Mouse (Mus musculus): ENCODE measurements around the gene Necab2. TPM values are rescaled to one million over a fixed set of nuclear protein-coding genes. Genes with fewer than 3 reads are reported as not detected.

The Necab2 gene
- polyA plus RNA-seq, 1 experiment, result not detected

DNA sequence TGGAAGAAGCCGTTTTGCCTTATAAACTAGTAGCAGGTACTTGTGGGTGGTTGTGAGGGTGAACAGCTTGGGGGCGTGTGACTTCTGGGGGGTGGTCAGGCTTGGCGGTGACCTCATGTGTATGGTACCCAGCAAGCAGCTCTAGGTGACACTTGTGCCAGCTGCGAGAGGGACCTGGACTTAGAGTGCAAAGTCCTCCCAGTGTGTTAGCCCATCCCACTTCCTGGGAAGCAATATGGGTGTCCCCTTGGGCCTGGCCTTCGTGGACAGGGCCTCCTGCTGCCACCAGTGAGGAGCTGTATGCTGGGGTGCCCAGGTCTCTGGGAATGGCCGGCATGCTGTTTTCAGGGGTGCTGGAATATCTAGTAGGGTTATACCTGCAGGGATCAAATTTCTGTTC, 7.6 kb upstream of the Necab2 start:
- H3K27ac ChIP-seq (ENCODE audit: control insufficient read depth, insufficient read depth, low read depth, low read length, poor library complexity), result no peak overlapping the region
- 70% methylated on average over 6 of the region's 6 CpGs for WGBS
- H3K4me3 ChIP-seq (replicated peaks; ENCODE audit: control insufficient read depth, low read depth, low read length), result no peak overlapping the region
- TF ChIP-seq POLR2A (IDR thresholded peaks at IDR 0.05; ENCODE audit: borderline replicate concordance, control insufficient read depth, low read depth, low read length), result no peak
- H3K4me1 ChIP-seq (ENCODE audit: control insufficient read depth, insufficient read depth, low read length), result peaks cover 8% of the 10 kb centered on the region

DNA sequence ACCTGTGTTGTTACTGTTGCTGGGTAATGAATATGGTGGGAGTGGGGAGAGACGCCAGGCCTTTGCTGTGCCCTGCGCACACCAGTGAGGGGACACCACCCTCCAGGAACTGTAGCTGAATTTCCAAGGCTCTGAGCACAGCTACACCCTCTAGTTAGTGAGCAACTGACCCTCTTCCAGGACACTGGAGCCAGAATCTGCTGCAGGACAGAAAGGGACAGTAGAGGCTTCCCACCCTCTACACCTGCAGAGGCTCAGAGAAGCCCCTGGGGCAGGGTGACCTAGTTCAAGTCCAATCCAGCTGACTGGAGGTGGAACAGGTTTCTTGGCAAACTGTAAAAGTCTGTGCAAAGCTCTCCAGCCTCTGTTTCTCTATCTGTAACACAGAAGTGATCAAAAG, 7.1 kb upstream of the Necab2 start:
- Histone ChIP-seq H3K4me3 (replicated peaks; ENCODE audit: control insufficient read depth, low read depth, low read length) (no peak overlapping the region), H3K4me1 (ENCODE audit: control insufficient read depth, insufficient read depth, low read length) (peaks cover 8% of the 10 kb centered on the region), H3K27ac (ENCODE audit: control insufficient read depth, insufficient read depth, low read depth, low read length, poor library complexity) (no peak overlapping the region)
- WGBS, result 94% methylated on average over 2 of the region's 2 CpGs
- TF ChIP-seq CTCF (IDR thresholded peaks at IDR 0.05; ENCODE audit: control insufficient read depth, insufficient read depth, low read length) (no peak), POLR2A (IDR thresholded peaks at IDR 0.05; ENCODE audit: borderline replicate concordance, control insufficient read depth, low read depth, low read length) (no peak)

DNA sequence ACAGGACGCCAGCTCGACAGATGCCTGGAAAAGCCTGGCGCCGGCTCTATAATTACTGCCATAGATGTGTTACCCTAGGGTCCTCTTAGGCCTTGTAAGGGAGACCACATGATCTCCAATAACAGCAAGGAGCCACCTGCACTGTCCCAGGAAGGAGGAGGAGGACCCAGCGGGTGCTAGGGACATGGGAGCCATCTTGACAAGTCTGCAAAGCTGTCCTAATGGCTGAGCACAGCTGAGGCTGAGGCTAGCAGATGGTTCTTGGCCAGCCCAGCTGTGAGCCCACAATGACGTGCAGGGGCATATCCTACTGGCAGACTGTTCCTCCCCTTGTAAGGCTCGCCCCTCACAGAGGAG, 6.6 kb upstream of the Necab2 start:
- Histone ChIP-seq H3K4me3 (replicated peaks; ENCODE audit: control insufficient read depth, low read depth, low read length) (no peak overlapping the region), H3K27ac (ENCODE audit: control insufficient read depth, insufficient read depth, low read depth, low read length, poor library complexity) (no peak overlapping the region), H3K4me1 (ENCODE audit: control insufficient read depth, insufficient read depth, low read length) (peaks cover 8% of the 10 kb centered on the region)
- WGBS, result 80% methylated on average over 7 of the region's 7 CpGs
- TF ChIP-seq POLR2A (IDR thresholded peaks at IDR 0.05; ENCODE audit: borderline replicate concordance, control insufficient read depth, low read depth, low read length) (no peak), CTCF (IDR thresholded peaks at IDR 0.05; ENCODE audit: control insufficient read depth, insufficient read depth, low read length) (no peak)

DNA sequence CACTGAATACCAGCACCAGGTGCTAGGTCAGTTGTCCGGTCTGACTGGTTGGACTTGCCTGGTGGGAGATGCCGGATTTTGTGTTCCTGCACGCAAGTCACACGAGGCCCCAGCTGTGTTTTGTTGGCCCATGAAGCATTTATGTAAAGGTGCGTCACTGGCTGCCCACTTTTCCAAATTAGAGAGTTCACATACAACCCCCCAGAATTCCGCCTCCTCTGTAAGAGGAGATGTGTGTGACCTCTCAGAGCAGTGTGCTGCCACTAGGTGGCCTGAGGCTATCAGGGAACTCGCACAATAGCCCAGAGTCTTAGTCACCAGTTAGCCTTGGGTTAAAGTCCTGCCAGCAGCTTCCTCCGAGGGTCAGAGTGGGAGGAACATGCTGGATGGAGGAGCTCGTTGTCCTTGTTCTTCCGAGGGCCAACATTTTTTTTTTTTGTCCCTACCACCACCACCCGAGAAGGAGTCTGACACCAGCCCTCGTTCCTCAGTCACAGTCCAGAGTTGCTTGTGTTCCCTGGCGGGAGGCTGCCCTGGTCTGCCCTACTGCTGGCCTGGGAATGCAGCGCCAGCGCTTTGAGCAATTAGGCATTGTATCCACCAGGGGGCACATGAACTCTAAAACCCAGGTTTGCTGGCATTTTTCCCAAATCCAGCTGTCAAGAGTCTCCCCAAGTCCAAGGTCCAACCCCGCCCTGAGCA, 6.1 kb upstream of the Necab2 start:
- TF ChIP-seq POLR2A (IDR thresholded peaks at IDR 0.05; ENCODE audit: borderline replicate concordance, control insufficient read depth, low read depth, low read length) (no peak), CTCF (IDR thresholded peaks at IDR 0.05; ENCODE audit: control insufficient read depth, insufficient read depth, low read length) (peak; percentile 57)
- peaks cover 8% of the 10 kb centered on the region for H3K4me1 ChIP-seq (ENCODE audit: control insufficient read depth, insufficient read depth, low read length)
- WGBS, result 36% methylated on average over 16 of the region's 16 CpGs
- H3K27ac ChIP-seq (ENCODE audit: control insufficient read depth, insufficient read depth, low read depth, low read length, poor library complexity), result no peak overlapping the region
- no peak overlapping the region for H3K4me3 ChIP-seq (replicated peaks; ENCODE audit: control insufficient read depth, low read depth, low read length)

DNA sequence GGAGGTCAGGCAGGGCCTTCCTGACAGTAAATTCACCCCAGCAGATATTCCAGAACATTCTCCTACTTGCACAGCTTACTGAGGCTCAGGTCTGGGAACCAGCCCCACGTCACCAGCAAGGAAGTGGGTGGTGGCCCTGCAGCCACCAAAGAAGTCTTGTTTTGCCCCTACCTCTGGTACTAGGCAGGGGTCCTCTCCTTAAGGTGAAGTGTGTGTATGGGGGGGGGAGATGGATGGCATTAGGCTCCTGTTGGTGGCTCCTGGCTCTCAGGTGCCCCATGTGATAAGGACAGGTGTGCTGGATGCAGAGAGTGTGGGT, 5.6 kb upstream of the Necab2 start:
- 52% methylated on average over 1 of the region's 1 CpGs for WGBS
- TF ChIP-seq CTCF (IDR thresholded peaks at IDR 0.05; ENCODE audit: control insufficient read depth, insufficient read depth, low read length) (no peak), POLR2A (IDR thresholded peaks at IDR 0.05; ENCODE audit: borderline replicate concordance, control insufficient read depth, low read depth, low read length) (no peak)
- no peak overlapping the region for H3K4me3 ChIP-seq (replicated peaks; ENCODE audit: control insufficient read depth, low read depth, low read length)
- peaks cover 8% of the 10 kb centered on the region for H3K4me1 ChIP-seq (ENCODE audit: control insufficient read depth, insufficient read depth, low read length)
- no peak overlapping the region for H3K27ac ChIP-seq (ENCODE audit: control insufficient read depth, insufficient read depth, low read depth, low read length, poor library complexity)

DNA sequence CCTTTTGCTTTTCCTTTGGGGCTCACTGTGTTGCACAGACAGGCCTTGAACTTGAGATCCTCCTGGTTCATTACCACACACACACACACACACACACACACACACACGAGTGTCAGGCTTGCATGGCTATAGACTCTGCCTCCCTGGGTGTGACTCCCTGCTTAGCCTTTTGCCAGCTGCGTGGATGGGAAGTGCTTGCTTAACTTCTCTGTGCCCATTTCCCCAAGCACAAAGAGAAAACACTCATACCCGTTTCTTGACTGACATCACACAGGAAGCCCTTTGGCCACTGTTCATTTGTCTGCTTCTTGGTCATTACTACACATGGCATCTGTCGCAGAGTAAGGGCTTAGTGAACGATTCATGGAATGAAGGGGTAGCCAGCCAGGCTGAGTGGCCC, 4.5 kb upstream of the Necab2 start:
- TF ChIP-seq POLR2A (IDR thresholded peaks at IDR 0.05; ENCODE audit: borderline replicate concordance, control insufficient read depth, low read depth, low read length) (no peak), CTCF (IDR thresholded peaks at IDR 0.05; ENCODE audit: control insufficient read depth, insufficient read depth, low read length) (no peak)
- Histone ChIP-seq H3K27ac (ENCODE audit: control insufficient read depth, insufficient read depth, low read depth, low read length, poor library complexity) (peak overlapping the region; percentile 33; the same call in 1 of the 2 replicates), H3K4me3 (replicated peaks; ENCODE audit: control insufficient read depth, low read depth, low read length) (no peak overlapping the region), H3K4me1 (ENCODE audit: control insufficient read depth, insufficient read depth, low read length) (peaks cover 6% of the 10 kb centered on the region; the same call in 1 of the 2 replicates)
- 30% methylated on average over 5 of the region's 5 CpGs for WGBS

DNA sequence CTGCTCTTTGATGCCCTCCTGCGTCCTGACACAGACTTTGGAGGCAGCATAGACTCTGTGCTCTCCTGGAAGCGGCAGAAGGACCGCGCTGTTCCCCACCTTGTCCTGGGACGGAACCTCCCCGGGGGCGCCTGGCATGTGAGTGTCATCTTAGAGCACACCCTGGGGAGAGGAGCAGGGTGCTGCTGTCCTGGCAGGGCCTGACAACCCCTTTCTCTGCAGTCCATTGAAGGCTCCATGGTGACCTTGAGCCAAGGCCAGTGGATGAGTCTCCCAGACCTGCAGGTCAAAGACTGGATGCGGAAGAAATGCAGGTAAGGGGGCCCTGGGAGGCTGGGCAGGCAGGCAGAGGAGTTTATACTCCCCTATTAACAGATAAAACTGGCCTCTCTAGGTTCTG, 3.5 kb upstream of the Necab2 start:
- Histone ChIP-seq H3K4me3 (replicated peaks; ENCODE audit: control insufficient read depth, low read depth, low read length) (no peak overlapping the region), H3K4me1 (ENCODE audit: control insufficient read depth, insufficient read depth, low read length) (peaks cover 6% of the 10 kb centered on the region; the same call in 1 of the 2 replicates), H3K27ac (ENCODE audit: control insufficient read depth, insufficient read depth, low read depth, low read length, poor library complexity) (no peak overlapping the region)
- 91% methylated on average over 8 of the region's 8 CpGs for WGBS
- no peak for TF ChIP-seq CTCF (IDR thresholded peaks at IDR 0.05; ENCODE audit: control insufficient read depth, insufficient read depth, low read length)
- TF ChIP-seq POLR2A (IDR thresholded peaks at IDR 0.05; ENCODE audit: borderline replicate concordance, control insufficient read depth, low read depth, low read length), result no peak

DNA sequence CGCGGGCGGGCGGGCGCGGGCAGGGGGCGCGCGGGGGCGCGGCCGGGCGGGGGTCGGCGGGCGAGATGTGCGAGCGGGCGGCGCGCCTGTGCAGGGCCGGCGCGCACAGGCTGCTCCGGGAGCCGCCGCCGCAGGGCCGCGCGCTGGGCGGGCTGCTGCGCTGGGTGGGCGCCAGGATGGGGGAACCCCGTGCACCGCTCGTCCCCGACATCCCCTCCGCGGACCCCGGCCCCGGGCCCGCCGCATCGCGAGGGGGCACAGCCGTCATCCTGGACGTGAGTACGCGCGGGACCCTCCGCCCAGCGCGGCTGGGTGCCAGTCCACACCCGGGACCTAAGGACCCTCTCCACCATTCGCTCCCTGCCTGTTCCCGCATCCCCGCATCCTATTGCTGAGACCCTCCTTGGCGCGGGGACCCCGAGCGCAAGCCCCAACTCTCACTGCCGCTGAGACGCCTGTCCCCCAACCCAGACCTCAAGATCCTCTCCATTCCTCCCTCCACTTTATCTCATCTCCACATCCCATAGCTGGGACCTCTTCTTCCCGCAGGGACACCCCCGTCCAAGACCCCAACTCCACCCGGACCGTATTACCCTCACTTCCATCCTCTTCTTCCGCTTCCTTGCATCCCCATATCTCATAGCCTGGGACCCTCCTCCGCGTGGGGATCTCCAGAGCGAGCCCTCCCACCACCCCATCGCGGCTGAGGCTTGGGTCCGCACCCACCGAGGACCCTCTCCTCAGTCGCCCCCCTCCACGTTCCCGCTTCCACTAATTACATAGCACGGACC, 666 bp downstream of the Necab2 start:
- no peak overlapping the region for H3K27ac ChIP-seq (ENCODE audit: control insufficient read depth, insufficient read depth, low read depth, low read length, poor library complexity)
- TF ChIP-seq CTCF (IDR thresholded peaks at IDR 0.05; ENCODE audit: control insufficient read depth, insufficient read depth, low read length) (no peak), POLR2A (IDR thresholded peaks at IDR 0.05; ENCODE audit: borderline replicate concordance, control insufficient read depth, low read depth, low read length) (no peak)
- no peaks in the 10 kb centered on the region for H3K4me1 ChIP-seq (ENCODE audit: control insufficient read depth, insufficient read depth, low read length)
- WGBS, result 7% methylated on average over 77 of the region's 80 CpGs
- H3K4me3 ChIP-seq (replicated peaks; ENCODE audit: control insufficient read depth, low read depth, low read length), result no peak overlapping the region

Data from bone marrow, adult 2 months (tissue).